Mouse (Mus musculus): ENCODE measurements around the gene Lsp1. TPM values are rescaled to one million over a fixed set of nuclear protein-coding genes. Genes with fewer than 3 reads are reported as not detected.

Gene Lsp1
- polyA plus RNA-seq, 1 experiment: 159 TPM

- Histone ChIP-seq H3K4me3 (ENCODE audit: insufficient read depth, low read length) (no peak overlapping the region), H3K27ac (ENCODE audit: insufficient read depth, low read length) (no peak overlapping the region), H3K4me1 (ENCODE audit: control insufficient read depth, insufficient read depth, low read length) (0 out of 2 replicates have a peak, but pooled peaks cover 2% of the 10 kb centered on the region)
- TF ChIP-seq CTCF (IDR thresholded peaks at IDR 0.05; ENCODE audit: borderline replicate concordance, insufficient read depth, low read length): no peak
- no peak for TF ChIP-seq POLR2A (IDR thresholded peaks at IDR 0.05; ENCODE audit: low read depth, low read length)
These were observed 18.3 kb upstream of the Lsp1 start for GRCm38 (mm10) chr7:142442081-142442907.

- TF ChIP-seq CTCF (IDR thresholded peaks at IDR 0.05; ENCODE audit: borderline replicate concordance, insufficient read depth, low read length) (no peak), POLR2A (IDR thresholded peaks at IDR 0.05; ENCODE audit: low read depth, low read length) (no peak)
- H3K27ac ChIP-seq (ENCODE audit: insufficient read depth, low read length): no peak overlapping the region
These were observed 17.6 kb upstream of the Lsp1 start for GRCm38 (mm10) chr7:142442908-142443420.

GRCm38 (mm10) chr7:142443474-142443873 lies 17.1 kb upstream of the Lsp1 start:
- Histone ChIP-seq H3K4me3 (ENCODE audit: insufficient read depth, low read length) (no peak overlapping the region), H3K4me1 (ENCODE audit: control insufficient read depth, insufficient read depth, low read length) (0 out of 2 replicates have a peak, but pooled peaks cover 2% of the 10 kb centered on the region), H3K27ac (ENCODE audit: insufficient read depth, low read length) (no peak overlapping the region)
- TF ChIP-seq CTCF (IDR thresholded peaks at IDR 0.05; ENCODE audit: borderline replicate concordance, insufficient read depth, low read length): no peak
- TF ChIP-seq POLR2A (IDR thresholded peaks at IDR 0.05; ENCODE audit: low read depth, low read length): no peak

More at GRCm38 (mm10) chr7:142442908-142443420, 17.6 kb upstream of the Lsp1 start:
- 0 out of 2 replicates have a peak, but pooled peaks cover 2% of the 10 kb centered on the region for H3K4me1 ChIP-seq (ENCODE audit: control insufficient read depth, insufficient read depth, low read length)
- H3K4me3 ChIP-seq (ENCODE audit: insufficient read depth, low read length): no peak overlapping the region

GRCm38 (mm10) chr7:142444171-142444570 lies 16.4 kb upstream of the Lsp1 start:
- Histone ChIP-seq H3K4me1 (ENCODE audit: control insufficient read depth, insufficient read depth, low read length) (0 out of 2 replicates have a peak, but pooled peaks cover 2% of the 10 kb centered on the region), H3K27ac (ENCODE audit: insufficient read depth, low read length) (no peak overlapping the region), H3K4me3 (ENCODE audit: insufficient read depth, low read length) (no peak overlapping the region)
- TF ChIP-seq POLR2A (IDR thresholded peaks at IDR 0.05; ENCODE audit: low read depth, low read length) (no peak), CTCF (IDR thresholded peaks at IDR 0.05; ENCODE audit: borderline replicate concordance, insufficient read depth, low read length) (no peak)

DNA sequence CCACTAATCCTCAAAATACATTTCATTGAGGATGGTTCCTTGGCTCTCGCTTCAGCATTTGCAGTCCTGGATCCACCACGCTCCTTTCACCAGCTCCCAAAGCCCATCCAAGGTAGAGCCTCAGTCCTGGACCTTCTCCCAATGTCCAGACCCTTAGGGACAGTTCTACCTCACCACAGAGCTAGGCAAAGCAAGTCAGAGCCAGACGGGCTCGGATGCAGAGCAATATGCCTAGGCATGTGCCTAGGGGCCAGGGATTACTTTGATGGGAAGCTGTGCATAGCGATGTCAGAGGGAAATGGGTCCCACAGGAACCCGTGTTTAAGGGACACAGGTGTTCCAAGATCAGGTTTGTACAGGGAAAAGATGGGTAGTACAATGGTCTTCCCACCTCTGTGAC lies 15.3 kb upstream of the Lsp1 start:
- TF ChIP-seq POLR2A (IDR thresholded peaks at IDR 0.05; ENCODE audit: low read depth, low read length) (no peak), CTCF (IDR thresholded peaks at IDR 0.05; ENCODE audit: borderline replicate concordance, insufficient read depth, low read length) (no peak)
- no peak overlapping the region for H3K27ac ChIP-seq (ENCODE audit: insufficient read depth, low read length)
- H3K4me1 ChIP-seq (ENCODE audit: control insufficient read depth, insufficient read depth, low read length): 0 out of 2 replicates have a peak, but pooled peaks cover 1% of the 10 kb centered on the region
- H3K4me3 ChIP-seq (ENCODE audit: insufficient read depth, low read length): no peak overlapping the region

DNA sequence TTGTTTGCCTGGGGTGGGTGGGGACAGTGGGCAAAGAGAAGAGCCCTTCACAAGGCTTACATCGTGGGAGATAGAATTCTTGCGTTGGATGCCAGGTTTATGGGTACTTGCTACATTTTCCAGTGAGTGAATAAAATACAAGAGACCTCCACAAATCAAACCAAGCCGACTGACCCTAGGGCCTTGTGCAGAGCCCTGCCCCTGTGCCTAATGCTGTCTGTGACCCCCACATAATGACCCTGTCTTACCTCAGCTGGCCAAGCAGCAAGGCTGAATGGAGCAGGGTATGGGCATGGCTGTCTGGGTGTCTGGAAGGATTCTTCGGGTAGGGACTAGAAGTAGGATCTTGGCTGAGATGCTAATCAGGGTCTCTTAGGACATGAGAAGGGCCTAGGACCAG lies 14.3 kb upstream of the Lsp1 start:
- TF ChIP-seq CTCF (IDR thresholded peaks at IDR 0.05; ENCODE audit: borderline replicate concordance, insufficient read depth, low read length) (no peak), POLR2A (IDR thresholded peaks at IDR 0.05; ENCODE audit: low read depth, low read length) (no peak)

DNA sequence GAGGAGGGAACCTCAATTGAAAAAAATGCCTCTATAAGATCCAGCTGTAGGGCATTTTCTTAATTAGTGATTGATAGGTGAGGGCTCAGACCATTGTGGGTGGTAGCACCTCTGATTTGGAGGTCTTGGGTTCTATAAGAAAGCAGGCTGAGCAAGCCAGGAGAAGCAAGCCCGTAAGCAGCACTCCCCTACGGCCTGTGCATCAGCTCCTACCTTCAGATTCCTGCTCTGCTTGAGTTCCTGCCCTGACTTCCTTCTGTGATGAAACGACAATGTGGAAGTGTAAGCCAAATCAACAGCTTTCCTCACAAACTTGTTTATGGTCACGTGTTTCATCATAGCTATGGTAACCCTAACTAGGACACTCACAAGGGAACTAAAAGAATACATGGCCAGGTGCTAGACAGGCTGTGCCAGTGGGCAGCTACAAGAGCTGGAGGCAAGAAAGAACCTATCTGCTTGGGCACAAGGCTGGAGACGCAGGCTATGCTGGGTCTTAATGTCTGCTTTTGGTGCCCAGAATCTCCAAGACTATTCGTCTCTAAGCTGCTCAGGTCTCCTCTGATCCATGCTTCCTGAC lies 11.5 kb upstream of the Lsp1 start:
- H3K4me1 ChIP-seq (ENCODE audit: control insufficient read depth, insufficient read depth, low read length): no peaks in the 10 kb centered on the region
- TF ChIP-seq POLR2A (IDR thresholded peaks at IDR 0.05; ENCODE audit: low read depth, low read length) (no peak), CTCF (IDR thresholded peaks at IDR 0.05; ENCODE audit: borderline replicate concordance, insufficient read depth, low read length) (no peak)
- no peak overlapping the region for H3K27ac ChIP-seq (ENCODE audit: insufficient read depth, low read length)
- H3K4me3 ChIP-seq (ENCODE audit: insufficient read depth, low read length): no peak overlapping the region

More for the DNA sequence above, 14.3 kb upstream of the Lsp1 start:
- Histone ChIP-seq H3K4me1 (ENCODE audit: control insufficient read depth, insufficient read depth, low read length) (no peaks in the 10 kb centered on the region), H3K27ac (ENCODE audit: insufficient read depth, low read length) (no peak overlapping the region), H3K4me3 (ENCODE audit: insufficient read depth, low read length) (no peak overlapping the region)

- TF ChIP-seq POLR2A (IDR thresholded peaks at IDR 0.05; ENCODE audit: low read depth, low read length) (no peak), CTCF (IDR thresholded peaks at IDR 0.05; ENCODE audit: borderline replicate concordance, insufficient read depth, low read length) (no peak)
- H3K27ac ChIP-seq (ENCODE audit: insufficient read depth, low read length): peak overlapping the region; percentile 95
- H3K4me1 ChIP-seq (ENCODE audit: control insufficient read depth, insufficient read depth, low read length): peaks cover 19% of the 10 kb centered on the region
- H3K4me3 ChIP-seq (ENCODE audit: insufficient read depth, low read length): no peak overlapping the region
These were observed 5.9 kb upstream of the Lsp1 start for GRCm38 (mm10) chr7:142454706-142455105.

GRCm38 (mm10) chr7:142455251-142455650 lies 5.4 kb upstream of the Lsp1 start:
- Histone ChIP-seq H3K4me1 (ENCODE audit: control insufficient read depth, insufficient read depth, low read length) (peaks cover 19% of the 10 kb centered on the region), H3K4me3 (ENCODE audit: insufficient read depth, low read length) (no peak overlapping the region), H3K27ac (ENCODE audit: insufficient read depth, low read length) (peak overlapping the region; percentile 95)
- TF ChIP-seq POLR2A (IDR thresholded peaks at IDR 0.05; ENCODE audit: low read depth, low read length) (no peak), CTCF (IDR thresholded peaks at IDR 0.05; ENCODE audit: borderline replicate concordance, insufficient read depth, low read length) (no peak)

GRCm38 (mm10) chr7:142456806-142457205 lies 3.8 kb upstream of the Lsp1 start:
- H3K27ac ChIP-seq (ENCODE audit: insufficient read depth, low read length): peak overlapping the region; percentile 100
- peaks cover 19% of the 10 kb centered on the region for H3K4me1 ChIP-seq (ENCODE audit: control insufficient read depth, insufficient read depth, low read length)
- no peak for TF ChIP-seq CTCF (IDR thresholded peaks at IDR 0.05; ENCODE audit: borderline replicate concordance, insufficient read depth, low read length)
- no peak for TF ChIP-seq POLR2A (IDR thresholded peaks at IDR 0.05; ENCODE audit: low read depth, low read length)
- no peak overlapping the region for H3K4me3 ChIP-seq (ENCODE audit: insufficient read depth, low read length)

Measured in embryonic fibroblast, embryonic 13.5 days (primary cell).